Mouse (Mus musculus): ENCODE measurements at regions not wholly inside any gene's neighbourhood (a gene's known extent, or its start where the extent isn't known, plus 50 kb on each side); places are given as distances from the start of the nearest gene placed in this dataset.

DNA sequence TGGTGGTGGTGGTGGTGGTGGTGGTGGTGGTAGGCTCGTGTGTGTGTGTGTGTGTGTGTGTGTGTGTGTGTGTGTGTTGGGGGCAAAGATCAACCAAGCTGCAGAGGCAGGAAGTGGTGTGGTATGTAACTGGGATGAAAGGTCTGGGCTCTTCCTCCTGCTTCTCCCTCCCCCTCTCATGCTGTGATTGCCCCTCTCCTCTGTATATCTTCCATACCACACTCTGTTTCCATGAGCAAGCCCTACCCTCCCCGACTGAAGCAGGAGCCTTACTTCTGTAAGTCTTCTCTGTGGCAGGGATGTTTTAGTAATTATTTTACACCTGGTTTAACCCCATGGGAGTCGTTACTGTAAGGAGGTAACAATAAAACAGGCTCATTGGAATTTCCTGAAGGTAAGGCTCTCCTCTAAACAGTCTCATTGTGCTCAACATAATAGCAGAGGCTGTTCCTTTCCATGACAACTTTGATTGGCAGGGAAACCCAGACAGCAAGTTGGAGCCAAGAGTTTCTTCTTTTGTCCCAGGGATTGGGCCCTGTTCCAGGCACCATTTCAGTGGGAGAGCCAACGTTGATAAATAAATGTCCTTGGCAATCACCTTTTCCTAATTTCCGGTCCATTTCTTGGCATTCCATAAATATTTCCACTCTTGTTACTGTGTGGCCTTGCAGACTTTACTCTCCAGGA is 90.2 kb upstream of the Auts2 start:
- no peak for ATAC-seq (replicated peaks; ENCODE audit: low read depth, poor library complexity, severe bottlenecking)

DNA sequence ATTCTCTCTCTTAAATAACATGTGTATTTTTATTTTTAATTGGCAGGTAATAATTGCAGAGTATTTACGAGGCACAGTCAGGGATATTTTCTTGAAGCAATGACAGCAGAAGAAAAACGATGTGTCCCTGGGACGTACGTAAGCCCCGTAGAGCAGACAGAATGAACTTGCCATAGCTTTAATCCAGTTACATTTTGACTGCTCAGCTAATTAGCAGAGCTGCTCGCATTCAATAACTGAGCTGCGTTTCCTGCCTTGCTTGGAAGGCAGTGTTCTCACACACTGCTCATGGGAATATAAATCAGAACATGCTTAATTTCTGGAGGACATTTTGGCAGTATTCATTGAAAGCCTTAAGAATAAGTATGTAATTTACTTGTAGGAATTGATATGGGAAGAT is 78.6 kb upstream of the Auts2 start:
- ATAC-seq (replicated peaks; ENCODE audit: low read depth, poor library complexity, severe bottlenecking): no peak

DNA sequence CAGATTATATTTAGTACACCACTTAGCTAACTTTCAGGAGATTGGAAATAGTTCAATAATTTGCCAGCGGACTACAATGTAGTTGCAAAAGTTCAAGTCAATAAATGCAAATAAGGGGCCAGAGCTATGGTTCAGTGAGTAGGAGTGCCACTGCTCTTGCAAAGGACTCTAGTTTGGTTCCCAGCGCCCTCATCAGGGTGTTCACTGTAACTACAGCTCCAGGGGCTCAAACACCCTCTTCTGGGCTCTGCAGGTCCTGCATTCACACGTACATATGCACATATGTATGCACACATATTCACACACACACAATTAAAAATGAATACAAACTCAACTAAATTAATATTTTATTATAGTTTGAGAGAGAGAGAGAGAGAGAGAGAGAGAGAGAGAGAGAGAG is 74.1 kb upstream of the Auts2 start:
- no peak for ATAC-seq (replicated peaks; ENCODE audit: low read depth, poor library complexity, severe bottlenecking)

DNA sequence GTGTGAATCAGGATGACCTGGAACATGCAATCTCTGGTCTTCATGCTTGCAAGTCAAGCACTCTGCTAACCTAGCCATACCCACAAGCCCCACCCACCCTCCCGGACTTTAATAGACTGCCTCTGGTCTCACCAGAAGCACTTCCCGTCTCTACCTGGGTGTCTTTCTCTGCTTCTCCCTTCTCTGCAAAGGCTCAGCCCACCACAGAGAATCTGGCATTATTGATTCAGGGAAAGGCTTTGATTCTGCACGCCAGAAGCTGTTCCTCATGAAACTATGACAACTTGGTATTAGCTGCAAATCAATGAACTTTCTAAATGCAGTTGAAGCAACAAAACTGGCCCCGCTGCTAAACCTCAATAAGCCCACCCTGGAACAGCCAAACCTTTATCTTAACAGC is 66.1 kb upstream of the Auts2 start:
- ATAC-seq (replicated peaks; ENCODE audit: low read depth, poor library complexity, severe bottlenecking): no peak

DNA sequence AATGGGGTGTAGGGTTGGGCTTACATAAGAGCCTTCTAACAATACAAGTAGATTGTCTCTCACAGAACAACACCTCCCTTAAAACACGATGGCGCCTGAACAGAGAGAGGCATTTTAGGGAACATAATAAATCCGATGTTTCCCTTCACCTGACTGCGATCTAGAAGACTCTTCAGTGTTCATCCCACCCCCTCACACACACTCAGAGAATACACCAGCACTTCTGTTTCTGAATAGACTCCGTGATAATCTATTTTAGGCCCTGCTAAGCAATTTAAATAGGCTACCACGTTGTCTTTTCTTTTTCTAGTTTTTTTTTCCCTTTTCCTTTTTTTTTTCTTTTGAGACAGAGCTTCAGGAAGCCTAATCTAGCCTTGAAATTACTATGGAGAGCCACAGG is 63.1 kb upstream of the Auts2 start:
- 0 out of 2 replicates have a peak, but pooled peaks have one; percentile 15 for ATAC-seq (replicated peaks; ENCODE audit: low read depth, poor library complexity, severe bottlenecking)

- ATAC-seq (replicated peaks; ENCODE audit: low read depth, poor library complexity, severe bottlenecking): no peak
These were observed 51.7 kb upstream of the Auts2 start for GRCm38 (mm10) chr5:132594796-132595195.
